10 mouse cellular contexts compared by ENCODE assay signal in the genomic region with DNA sequence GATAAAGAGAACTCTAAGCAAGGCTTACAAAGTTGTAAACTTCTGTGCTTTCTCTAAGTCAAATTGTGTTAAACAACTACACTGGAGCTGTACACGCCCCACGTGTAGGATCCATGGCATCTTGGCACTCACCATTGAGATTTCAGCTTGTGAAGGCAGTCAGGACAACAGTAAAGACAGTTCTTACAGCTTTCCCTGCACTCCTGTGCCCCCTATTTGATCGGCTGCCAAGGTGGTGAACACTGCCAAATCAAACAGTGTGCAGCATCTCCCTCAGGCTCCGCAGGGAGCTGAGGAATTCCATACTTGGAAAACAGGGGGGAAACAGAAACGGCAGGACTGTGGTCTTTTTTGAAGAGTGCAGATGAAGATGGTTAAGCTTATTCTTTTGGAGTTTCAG.
DNase-seq lines count a peak whose midpoint lies in the region; ATAC-seq lines count a peak whose summit lies in the region.
"Had no signal": no experiment of that assay in that cellular context is flagged by ENCODE, and none has a peak within 500 bp of the region (broad histone marks: within the 10 kb centered on the region; RNA-seq: fewer than 3 reads in every experiment).

No protein-coding gene starts in this region.

- ATAC-seq in forebrain, embryonic 13.5 days: peak; percentile 65; the same call in 1 of the 2 replicates
- ATAC-seq in forebrain, embryonic 11.5 days (replicated peaks; ENCODE audit: low FRiP score): no peak
- ATAC-seq in kidney, embryonic 16.5 days (ENCODE audit: low FRiP score, low TSS enrichment): peak; percentile 31; the same call in 1 of the 2 replicates
- ATAC-seq: activated CD4-positive, CD25-positive, alpha-beta regulatory T cell, adult 4 months; lung, postnatal 0 days had no signal

- 40% methylated on average over 5 of the region's 5 CpGs for WGBS in forebrain, embryonic 13.5 days
- WGBS in forebrain, embryonic 11.5 days: 71% methylated on average over 5 of the region's 5 CpGs
- WGBS in kidney, embryonic 16.5 days: 49% methylated on average over 5 of the region's 5 CpGs

- DNase-seq in forebrain, embryonic 11.5 days (ENCODE audit: low spot score): no peak
- DNase-seq in kidney, adult 9 months: no peak
- peak; percentile 8 for DNase-seq in right cerebral cortex, postnatal 14 days
- no peak for DNase-seq in right cerebral cortex, adult 2 months (ENCODE audit: low spot score in 2 of 2)
- DNase-seq in ovary, postnatal 10 days (ENCODE audit: low spot score): peak; percentile 4
- DNase-seq in urinary bladder, postnatal 25 days (ENCODE audit: low spot score): no peak

- peaks cover 8% of the 10 kb centered on the region; the same call in 1 of the 2 replicates for H3K4me1 ChIP-seq in forebrain, embryonic 13.5 days
- no peaks in the 10 kb centered on the region for H3K4me1 ChIP-seq in forebrain, embryonic 11.5 days (replicated peaks; ENCODE audit: control insufficient read depth, insufficient read depth, low read length)
- no peaks in the 10 kb centered on the region for H3K4me1 ChIP-seq in kidney, embryonic 16.5 days (ENCODE audit: insufficient read depth, low read length)

- no peaks in the 10 kb centered on the region for H3K9me3 ChIP-seq in forebrain, embryonic 13.5 days (replicated peaks)
- no peaks in the 10 kb centered on the region for H3K9me3 ChIP-seq in forebrain, embryonic 11.5 days (ENCODE audit: control insufficient read depth, low read length)
- no peaks in the 10 kb centered on the region for H3K9me3 ChIP-seq in kidney, embryonic 16.5 days (ENCODE audit: low read length)

- no peak overlapping the region for H3K9ac ChIP-seq in forebrain, embryonic 13.5 days
- no peak overlapping the region for H3K9ac ChIP-seq in forebrain, embryonic 11.5 days (ENCODE audit: low read length)
- no peak overlapping the region for H3K9ac ChIP-seq in kidney, embryonic 16.5 days (replicated peaks; ENCODE audit: low read length)

- H3K4me2 ChIP-seq in forebrain, embryonic 13.5 days: no peak overlapping the region
- no peak overlapping the region for H3K4me2 ChIP-seq in forebrain, embryonic 11.5 days (ENCODE audit: low read depth, low read length, severe bottlenecking)
- H3K4me2 ChIP-seq in kidney, embryonic 16.5 days (replicated peaks; ENCODE audit: low read depth, low read length): no peak overlapping the region

- H3K36me3 ChIP-seq in forebrain, embryonic 13.5 days (ENCODE audit: poor library complexity, severe bottlenecking): no peaks in the 10 kb centered on the region
- no peaks in the 10 kb centered on the region for H3K36me3 ChIP-seq in forebrain, embryonic 11.5 days (ENCODE audit: control insufficient read depth, insufficient read depth, low read length)
- no peaks in the 10 kb centered on the region for H3K36me3 ChIP-seq in kidney, embryonic 16.5 days (ENCODE audit: insufficient read depth, low read length)

- H3K27ac ChIP-seq in forebrain, embryonic 13.5 days: no peak overlapping the region
- H3K27ac ChIP-seq in forebrain, embryonic 11.5 days (ENCODE audit: low read depth, low read length): no peak overlapping the region
- no peak overlapping the region for H3K27ac ChIP-seq in kidney, embryonic 16.5 days (ENCODE audit: low read length)

- H3K27me3 ChIP-seq in forebrain, embryonic 13.5 days: no peaks in the 10 kb centered on the region
- H3K27me3 ChIP-seq in forebrain, embryonic 11.5 days (ENCODE audit: control insufficient read depth, insufficient read depth, low read length): no peaks in the 10 kb centered on the region
- H3K27me3 ChIP-seq in kidney, embryonic 16.5 days (ENCODE audit: insufficient read depth, low read length): no peaks in the 10 kb centered on the region

- H3K4me3 ChIP-seq in forebrain, embryonic 13.5 days: no peak overlapping the region
- no peak overlapping the region for H3K4me3 ChIP-seq in forebrain, embryonic 11.5 days (ENCODE audit: low read depth, low read length)
- no peak overlapping the region for H3K4me3 ChIP-seq in kidney, embryonic 16.5 days (ENCODE audit: low read length)

Comparison
In these comparisons a context has a peak if more than half of its experiments do, and no peak if none do; other contexts are left out.
1. DNase-seq: peak in right cerebral cortex, postnatal 14 days (single experiment) and ovary, postnatal 10 days (single experiment); none in forebrain, embryonic 11.5 days (single experiment), kidney, adult 9 months (single experiment), right cerebral cortex, adult 2 months (0 of 2) and urinary bladder, postnatal 25 days (single experiment).